Comparison of ENCODE assay signal across 9 mouse cellular contexts in genomic region chr15:103382795-103383406, GRCm38 (mm10). TPM values are rescaled to one million over a fixed set of nuclear protein-coding genes. Genes with fewer than 3 reads are reported as not detected.
DNase-seq lines count a peak whose midpoint lies in the region; ATAC-seq and TF ChIP-seq lines count a peak whose summit lies in the region.
"Had no signal": no experiment of that assay in that cellular context is flagged by ENCODE, and none has a peak within 500 bp of the region (broad histone marks: within the 10 kb centered on the region; RNA-seq: fewer than 3 reads in every experiment).

No protein-coding gene starts in this region.

- peaks cover 43% of the 10 kb centered on the region for H3K4me1 ChIP-seq in heart, postnatal 0 days (ENCODE audit: control insufficient read depth, insufficient read depth)
- H3K4me1 ChIP-seq in limb, embryonic 14.5 days (ENCODE audit: control insufficient read depth, insufficient read depth, low read length), result peaks cover 32% of the 10 kb centered on the region
- peaks cover 3% of the 10 kb centered on the region; the same call in 1 of the 2 replicates for H3K4me1 ChIP-seq in stomach, postnatal 0 days (replicated peaks; ENCODE audit: control insufficient read depth, insufficient read depth)
- H3K4me1 ChIP-seq in midbrain, embryonic 16.5 days (ENCODE audit: control insufficient read depth, insufficient read depth, low read length), result no peaks in the 10 kb centered on the region
- H3K4me1 ChIP-seq in hindbrain, postnatal 0 days (ENCODE audit: insufficient read depth, low read length), result no peaks in the 10 kb centered on the region

- H3K9ac ChIP-seq in heart, postnatal 0 days (replicated peaks; ENCODE audit: low read depth, low read length), result no peak overlapping the region
- H3K9ac ChIP-seq in limb, embryonic 14.5 days (ENCODE audit: low read depth, low read length, severe bottlenecking), result no peak overlapping the region
- H3K9ac ChIP-seq in stomach, postnatal 0 days (ENCODE audit: low read length), result no peak overlapping the region
- H3K9ac ChIP-seq in midbrain, embryonic 16.5 days (ENCODE audit: low read depth, low read length), result no peak overlapping the region
- H3K9ac ChIP-seq in hindbrain, postnatal 0 days (replicated peaks; ENCODE audit: low read length), result no peak overlapping the region

- peak; percentile 52 for DNase-seq in Muller cell, postnatal 12 days (ENCODE audit: inconsistent ontology term)
- peak; percentile 61 for DNase-seq in embryo, embryonic 10.5 days (ENCODE audit: low spot score)
- peak; percentile 63 for DNase-seq in heart, postnatal 0 days (ENCODE audit: low spot score)
- DNase-seq in limb, embryonic 14.5 days (ENCODE audit: low spot score), result peak; percentile 44
- DNase-seq in stomach, postnatal 0 days (ENCODE audit: low spot score), result peak; percentile 42
- DNase-seq in frontal cortex, adult 2 months (ENCODE audit: extremely low spot score in 1 of 2, low spot score in 1 of 2), result no peak
- DNase-seq in hindbrain, postnatal 0 days (ENCODE audit: low spot score), result no peak

- peak overlapping the region; percentile 20; the same call in 1 of the 2 replicates for H3K4me3 ChIP-seq in heart, postnatal 0 days (ENCODE audit: low read depth, low read length)
- no peak overlapping the region for H3K4me3 ChIP-seq in limb, embryonic 14.5 days (replicated peaks; ENCODE audit: low read length)
- no peak overlapping the region for H3K4me3 ChIP-seq in stomach, postnatal 0 days (ENCODE audit: low read depth, low read length)
- H3K4me3 ChIP-seq in midbrain, embryonic 16.5 days (ENCODE audit: low read depth, low read length), result no peak overlapping the region
- no peak overlapping the region for H3K4me3 ChIP-seq in hindbrain, postnatal 0 days (ENCODE audit: low read length)

- H3K9me3 ChIP-seq in heart, postnatal 0 days (replicated peaks; ENCODE audit: control insufficient read depth, low read length), result no peaks in the 10 kb centered on the region
- H3K9me3 ChIP-seq in limb, embryonic 14.5 days (ENCODE audit: control insufficient read depth, low read length), result no peaks in the 10 kb centered on the region
- no peaks in the 10 kb centered on the region for H3K9me3 ChIP-seq in stomach, postnatal 0 days (ENCODE audit: control insufficient read depth, low read length)
- H3K9me3 ChIP-seq in midbrain, embryonic 16.5 days (replicated peaks; ENCODE audit: control insufficient read depth, low read length, poor library complexity, severe bottlenecking), result no peaks in the 10 kb centered on the region
- H3K9me3 ChIP-seq in hindbrain, postnatal 0 days (ENCODE audit: low read length), result no peaks in the 10 kb centered on the region

- TF ChIP-seq POLR2A in limb, embryonic 14.5 days (IDR thresholded peaks at IDR 0.05; ENCODE audit: borderline replicate concordance, extremely low read depth, insufficient read depth, insufficient read length), result no peak

- TF ChIP-seq EP300 in heart, postnatal 0 days (IDR thresholded peaks at IDR 0.05; ENCODE audit: low read depth), result no peak
- TF ChIP-seq EP300 in stomach, postnatal 0 days (optimal IDR thresholded peaks at IDR 0.05), result no peak

- WGBS in heart, postnatal 0 days, result 27% methylated on average over 5 of the region's 5 CpGs
- WGBS in limb, embryonic 14.5 days, result 17% methylated on average over 5 of the region's 5 CpGs
- 26% methylated on average over 5 of the region's 5 CpGs for WGBS in stomach, postnatal 0 days
- 41% methylated on average over 5 of the region's 5 CpGs for WGBS in midbrain, embryonic 16.5 days
- WGBS in hindbrain, postnatal 0 days, result 22% methylated on average over 5 of the region's 5 CpGs

- no peak for TF ChIP-seq CTCF in heart, postnatal 0 days (IDR thresholded peaks at IDR 0.05; ENCODE audit: low read depth)
- no peak for TF ChIP-seq CTCF in stomach, postnatal 0 days (IDR thresholded peaks at IDR 0.05; ENCODE audit: low read depth)
- TF ChIP-seq CTCF in hindbrain, postnatal 0 days (IDR thresholded peaks at IDR 0.05; ENCODE audit: low read depth), result no peak

- peak; percentile 64 for ATAC-seq in heart, postnatal 0 days (ENCODE audit: insufficient read depth, low read depth)
- ATAC-seq in limb, embryonic 14.5 days (ENCODE audit: low FRiP score, low read depth), result no peak
- ATAC-seq in stomach, postnatal 0 days (ENCODE audit: low FRiP score, low TSS enrichment), result 0 out of 2 replicates have a peak, but pooled peaks have one; percentile 45
- ATAC-seq in midbrain, embryonic 16.5 days, result no peak
- ATAC-seq in hindbrain, postnatal 0 days, result no peak
- ATAC-seq: Patski had no signal

- H3K27ac ChIP-seq in heart, postnatal 0 days (ENCODE audit: low read depth), result peak overlapping the region; percentile 82
- no peak overlapping the region for H3K27ac ChIP-seq in limb, embryonic 14.5 days (replicated peaks; ENCODE audit: low read depth, low read length)
- no peak overlapping the region; the same call in 1 of the 2 replicates for H3K27ac ChIP-seq in stomach, postnatal 0 days (replicated peaks)
- no peak overlapping the region for H3K27ac ChIP-seq in midbrain, embryonic 16.5 days (ENCODE audit: low read length)
- no peak overlapping the region for H3K27ac ChIP-seq in hindbrain, postnatal 0 days

- no peaks in the 10 kb centered on the region for H3K27me3 ChIP-seq in heart, postnatal 0 days (ENCODE audit: control insufficient read depth, insufficient read depth, low read length)
- no peaks in the 10 kb centered on the region for H3K27me3 ChIP-seq in limb, embryonic 14.5 days (ENCODE audit: control insufficient read depth, insufficient read depth, low read length)
- H3K27me3 ChIP-seq in stomach, postnatal 0 days (ENCODE audit: control insufficient read depth, insufficient read depth, low read length), result no peaks in the 10 kb centered on the region
- H3K27me3 ChIP-seq in midbrain, embryonic 16.5 days (ENCODE audit: control insufficient read depth, insufficient read depth, low read depth, low read length), result no peaks in the 10 kb centered on the region
- no peaks in the 10 kb centered on the region for H3K27me3 ChIP-seq in hindbrain, postnatal 0 days (ENCODE audit: insufficient read depth, low read length)
- H3K27me3 ChIP-seq: Patski had no signal

- no peaks in the 10 kb centered on the region for H3K36me3 ChIP-seq in heart, postnatal 0 days (replicated peaks; ENCODE audit: control insufficient read depth, insufficient read depth, low read length)
- H3K36me3 ChIP-seq in limb, embryonic 14.5 days (ENCODE audit: control insufficient read depth, insufficient read depth, low read length), result no peaks in the 10 kb centered on the region
- H3K36me3 ChIP-seq in stomach, postnatal 0 days (ENCODE audit: control insufficient read depth, insufficient read depth, low read length), result no peaks in the 10 kb centered on the region
- no peaks in the 10 kb centered on the region for H3K36me3 ChIP-seq in midbrain, embryonic 16.5 days (ENCODE audit: control insufficient read depth, insufficient read depth, low read length)
- no peaks in the 10 kb centered on the region for H3K36me3 ChIP-seq in hindbrain, postnatal 0 days (ENCODE audit: insufficient read depth, low read length)

- H3K4me2 ChIP-seq in heart, postnatal 0 days (ENCODE audit: low read depth, low read length), result peak overlapping the region; percentile 13
- peak overlapping the region; percentile 10; the same call in 1 of the 2 replicates for H3K4me2 ChIP-seq in limb, embryonic 14.5 days (replicated peaks; ENCODE audit: low read depth, low read length, severe bottlenecking)
- H3K4me2 ChIP-seq in stomach, postnatal 0 days (replicated peaks; ENCODE audit: low read depth), result no peak overlapping the region
- H3K4me2 ChIP-seq in midbrain, embryonic 16.5 days (ENCODE audit: low read length), result no peak overlapping the region
- no peak overlapping the region for H3K4me2 ChIP-seq in hindbrain, postnatal 0 days (ENCODE audit: low read depth, low read length)

RNA-seq across cellular contexts. Expression of gene Itga5, which starts 16.3 kb away (rescaled TPM):
- 83.3 and 85.4 TPM in 2 replicates for total RNA-seq in heart, postnatal 0 days (2014; rRNA removed; ENCODE audit: low replicate concordance)
- 44.3 and 47.5 TPM in 2 replicates for polyA plus RNA-seq in heart, postnatal 0 days (2015; fragmentation: Nextera tagmentation; extraction: Ambion mirVana)
- 71.2 and 91.3 TPM in 2 replicates for polyA plus RNA-seq in limb, embryonic 14.5 days (2012; rRNA removed)
- 63.4 and 66.5 TPM in 2 replicates for polyA plus RNA-seq in limb, embryonic 14.5 days (2014; fragmentation: Nextera tagmentation; extraction: Ambion mirVana)
- polyA plus RNA-seq in stomach, postnatal 0 days (2015; fragmentation: Nextera tagmentation; extraction: Ambion mirVana), result 28.7 and 36.2 TPM in 2 replicates
- 2.2 and 2.9 TPM in 2 replicates for polyA plus RNA-seq in frontal cortex, adult 2 months (2012; rRNA removed)
- polyA plus RNA-seq in midbrain, embryonic 16.5 days (2015; fragmentation: Nextera tagmentation; extraction: Ambion mirVana), result 5.8 and 7.4 TPM in 2 replicates
- 8.2 and 8.3 TPM in 2 replicates for total RNA-seq in hindbrain, postnatal 0 days (2014; rRNA removed)
- 4.9 and 5.0 TPM in 2 replicates for polyA plus RNA-seq in hindbrain, postnatal 0 days (2015; fragmentation: Nextera tagmentation; extraction: Ambion mirVana)

RNA-seq across cellular contexts. Expression of gene Zfp385a, which starts 43.0 kb away (rescaled TPM):
- 5.4 and 7.9 TPM in 2 replicates for total RNA-seq in heart, postnatal 0 days (2014; rRNA removed; ENCODE audit: low replicate concordance)
- 4.5 and 5.5 TPM in 2 replicates for polyA plus RNA-seq in heart, postnatal 0 days (2015; fragmentation: Nextera tagmentation; extraction: Ambion mirVana)
- 23.4 and 28.8 TPM in 2 replicates for polyA plus RNA-seq in limb, embryonic 14.5 days (2012; rRNA removed)
- 16.4 and 19.1 TPM in 2 replicates for polyA plus RNA-seq in limb, embryonic 14.5 days (2014; fragmentation: Nextera tagmentation; extraction: Ambion mirVana)
- polyA plus RNA-seq in stomach, postnatal 0 days (2015; fragmentation: Nextera tagmentation; extraction: Ambion mirVana), result 6.0 and 7.4 TPM in 2 replicates
- 46.3 and 46.5 TPM in 2 replicates for polyA plus RNA-seq in frontal cortex, adult 2 months (2012; rRNA removed)
- 20.1 and 22.7 TPM in 2 replicates for polyA plus RNA-seq in midbrain, embryonic 16.5 days (2015; fragmentation: Nextera tagmentation; extraction: Ambion mirVana)
- 20.6 and 25.8 TPM in 2 replicates for total RNA-seq in hindbrain, postnatal 0 days (2014; rRNA removed)
- polyA plus RNA-seq in hindbrain, postnatal 0 days (2015; fragmentation: Nextera tagmentation; extraction: Ambion mirVana), result 19.8 and 23.1 TPM in 2 replicates

RNA-seq across cellular contexts. Expression of gene Gtsf1, which starts 47.4 kb away (rescaled TPM):
- total RNA-seq in heart, postnatal 0 days (2014; rRNA removed; ENCODE audit: low replicate concordance), result 9.9 TPM in 1 of 2 replicates, not detected in the other
- polyA plus RNA-seq in heart, postnatal 0 days (2015; fragmentation: Nextera tagmentation; extraction: Ambion mirVana), result 11.4 and 13.7 TPM in 2 replicates
- polyA plus RNA-seq in limb, embryonic 14.5 days (2012; rRNA removed), result 0.10 TPM in 1 of 2 replicates, not detected in the other
- not detected in 2 replicates for polyA plus RNA-seq in limb, embryonic 14.5 days (2014; fragmentation: Nextera tagmentation; extraction: Ambion mirVana)
- polyA plus RNA-seq in stomach, postnatal 0 days (2015; fragmentation: Nextera tagmentation; extraction: Ambion mirVana), result not detected in 2 replicates
- 0.34 TPM in 1 of 2 replicates, not detected in the other for polyA plus RNA-seq in frontal cortex, adult 2 months (2012; rRNA removed)
- 0.32 TPM in 1 of 2 replicates, not detected in the other for polyA plus RNA-seq in midbrain, embryonic 16.5 days (2015; fragmentation: Nextera tagmentation; extraction: Ambion mirVana)
- not detected in 2 replicates for total RNA-seq in hindbrain, postnatal 0 days (2014; rRNA removed)
- polyA plus RNA-seq in hindbrain, postnatal 0 days (2015; fragmentation: Nextera tagmentation; extraction: Ambion mirVana), result 0.26 and 0.65 TPM in 2 replicates
- polyA plus RNA-seq: Patski had no signal

Comparison
In these comparisons a context has a peak if more than half of its experiments do, and no peak if none do; other contexts are left out.
1. DNase-seq: peak in Muller cell, postnatal 12 days (single experiment), embryo, embryonic 10.5 days (single experiment), heart, postnatal 0 days (single experiment), limb, embryonic 14.5 days (single experiment) and stomach, postnatal 0 days (single experiment); none in frontal cortex, adult 2 months (0 of 2) and hindbrain, postnatal 0 days (single experiment).
2. ATAC-seq: peak in heart, postnatal 0 days (single experiment) and stomach, postnatal 0 days (single experiment); none in limb, embryonic 14.5 days (single experiment), midbrain, embryonic 16.5 days (single experiment) and hindbrain, postnatal 0 days (single experiment).
3. H3K4me2 ChIP-seq: peak in heart, postnatal 0 days (single experiment) and limb, embryonic 14.5 days (single experiment); none in stomach, postnatal 0 days (single experiment), midbrain, embryonic 16.5 days (single experiment) and hindbrain, postnatal 0 days (single experiment).